Mouse (Mus musculus) frontal cortex, postnatal 36 days (tissue): ENCODE results near the gene Defb18.
"Not testable (repeated sequence)": the region's sequence is repeated elsewhere in the genome, so short reads cannot be mapped to it uniquely, and the experiment has no call there.

Experiments used
- DNase-seq, 2 experiments: peaks; one replicate each; pipeline ENCODE4 v3.0.0; 2022; ENCODE audit warnings: low spot score in 2 of 2

Defb18 gene

DNA sequence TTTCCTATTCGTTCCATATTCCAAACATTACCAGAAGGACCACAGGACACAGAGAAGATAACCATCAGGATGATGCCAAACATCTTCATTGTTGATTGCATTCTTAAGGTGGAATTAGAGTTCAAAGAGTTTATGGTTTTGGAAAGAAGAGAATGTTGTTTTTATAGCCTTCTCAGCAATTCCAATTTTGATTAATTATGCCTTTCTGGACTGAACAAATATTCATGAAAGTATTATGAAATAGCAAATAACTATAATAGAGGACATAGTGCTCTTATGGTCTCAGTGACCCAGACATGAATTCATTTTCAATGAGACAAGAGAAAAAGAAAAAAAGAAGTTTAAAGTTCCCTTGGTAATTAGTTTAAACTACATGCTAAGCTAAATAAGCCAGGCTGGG is at the start of gene Defb18:
Defb18 (minus strand) TSS at position 101 of the 400 bp plus-strand sequence.
- no peak for DNase-seq

DNA sequence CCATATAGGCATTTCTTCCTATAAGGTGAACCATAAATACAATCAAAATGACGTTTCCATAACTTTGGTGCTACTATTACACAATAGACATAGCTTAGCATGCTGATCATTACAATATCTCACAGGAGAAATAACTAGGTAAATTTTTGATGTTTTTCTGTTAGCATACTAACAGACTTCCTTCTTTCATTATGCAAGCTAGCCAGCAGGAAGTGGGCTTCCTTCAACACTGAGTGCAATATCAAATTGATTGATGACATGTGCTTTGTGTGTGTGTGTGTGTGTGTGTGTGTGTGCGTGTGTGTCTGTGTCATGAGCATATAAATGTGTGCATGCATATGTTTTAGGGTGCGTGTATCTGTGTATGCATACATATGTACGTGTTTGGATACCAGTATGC is 33.9 kb upstream of the Defb18 start:
- DNase-seq: no peak

DNA sequence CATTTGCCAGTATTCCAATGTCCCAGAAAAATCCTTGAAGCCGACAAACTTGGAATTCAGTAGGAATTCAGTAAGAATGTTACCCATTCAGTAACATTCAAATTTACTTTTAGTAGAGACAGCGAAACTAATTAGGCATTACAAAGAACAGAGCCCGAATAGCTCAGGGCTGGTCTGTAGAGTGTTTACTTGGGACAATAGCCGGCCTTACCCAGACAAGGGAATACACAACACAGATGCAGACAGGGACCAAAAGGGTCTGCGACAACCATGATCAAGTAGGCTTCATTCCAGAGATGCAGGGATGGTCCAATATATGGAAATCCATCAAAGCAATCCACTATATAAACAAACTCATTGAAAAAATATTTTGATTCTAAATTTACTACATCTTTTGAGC is 31.6 kb upstream of the Defb18 start:
- DNase-seq: no peak

DNA sequence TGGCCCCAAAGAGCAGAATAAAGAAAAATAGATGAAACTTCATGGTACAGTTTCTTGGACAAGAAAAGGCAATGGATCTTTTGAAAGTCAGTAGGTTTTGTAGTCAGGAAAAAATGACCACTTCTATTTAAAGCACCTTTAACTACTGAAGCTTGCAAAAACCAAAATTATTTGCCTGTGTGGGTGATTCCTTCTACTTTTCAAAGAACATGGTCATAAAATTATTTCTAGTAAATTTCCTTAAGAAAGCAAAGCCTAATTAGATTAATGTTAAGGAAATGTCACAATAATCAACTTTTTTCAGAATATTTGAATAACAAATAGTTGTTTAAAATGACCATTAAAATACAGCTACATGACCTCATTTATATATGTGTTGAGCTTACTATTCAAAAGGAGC is 27.8 kb upstream of the Defb18 start, which contains the start of gene Defb41:
Defb41 (minus strand) TSS at position 101 of the 400 bp plus-strand sequence.
- DNase-seq: no peak

DNA sequence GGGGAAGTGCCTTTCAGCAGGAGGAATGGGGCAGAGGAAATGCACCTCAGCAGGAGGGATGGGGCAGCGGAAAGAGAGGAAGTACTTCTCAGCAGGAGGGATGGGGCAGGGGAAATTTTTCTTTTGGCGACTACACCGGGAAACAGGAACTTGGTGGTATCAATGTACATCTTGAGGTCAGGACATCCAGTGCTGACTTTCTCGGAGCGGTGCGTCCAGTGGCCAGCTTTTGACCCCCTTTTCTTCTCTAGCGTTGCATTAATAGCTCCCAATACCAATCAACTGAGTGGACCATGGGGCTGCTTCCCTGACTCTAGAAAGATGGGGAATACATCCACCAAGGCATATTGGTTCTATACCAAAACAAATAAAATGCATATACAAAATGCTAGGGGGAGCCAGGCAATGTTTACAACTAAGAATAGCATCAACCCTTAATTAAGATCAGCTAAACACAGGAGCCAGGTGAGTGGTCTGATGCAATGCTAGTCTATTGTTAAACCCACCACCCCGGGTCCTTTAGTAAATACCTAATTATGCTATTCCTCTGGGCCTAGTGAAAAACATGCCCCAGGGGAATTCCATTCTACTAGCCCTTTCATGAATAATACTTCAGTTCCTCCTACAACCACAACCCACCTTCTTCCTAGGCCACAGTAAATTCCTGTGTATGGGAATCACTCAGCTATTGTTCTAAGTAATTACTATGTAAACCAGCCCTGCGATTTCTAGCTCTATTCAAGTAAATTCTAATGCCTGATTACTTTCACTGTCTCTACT is 8.7 kb upstream of the Defb18 start:
- not testable (repeated sequence) for DNase-seq

DNA sequence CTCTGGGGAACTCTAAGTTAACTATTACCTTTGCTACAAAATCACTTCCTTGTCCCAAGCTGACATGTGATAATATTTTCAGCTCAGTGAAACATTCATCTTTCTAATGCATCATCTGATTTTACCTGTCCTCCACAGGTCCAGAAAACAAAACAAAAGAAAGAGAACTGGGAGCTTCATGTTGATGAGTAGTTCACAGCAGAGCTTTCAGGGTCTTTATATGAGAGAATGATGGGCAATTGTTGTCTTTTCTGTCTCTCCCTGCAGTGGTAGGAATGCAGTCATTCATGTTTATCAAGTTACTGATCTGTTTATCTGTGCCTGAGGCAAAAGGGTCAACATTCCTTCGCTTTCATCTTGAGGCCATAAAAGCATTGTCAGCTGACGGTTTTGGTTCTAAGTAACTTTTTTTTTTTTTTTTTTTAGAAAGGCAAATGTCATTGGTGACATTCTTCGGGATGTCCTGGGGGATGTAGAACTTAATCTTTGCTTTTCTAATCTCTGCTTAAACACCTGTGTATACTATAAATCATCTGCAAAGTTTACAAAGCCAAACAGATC is 13.8 kb downstream of the Defb18 start:
- DNase-seq: no peak

DNA sequence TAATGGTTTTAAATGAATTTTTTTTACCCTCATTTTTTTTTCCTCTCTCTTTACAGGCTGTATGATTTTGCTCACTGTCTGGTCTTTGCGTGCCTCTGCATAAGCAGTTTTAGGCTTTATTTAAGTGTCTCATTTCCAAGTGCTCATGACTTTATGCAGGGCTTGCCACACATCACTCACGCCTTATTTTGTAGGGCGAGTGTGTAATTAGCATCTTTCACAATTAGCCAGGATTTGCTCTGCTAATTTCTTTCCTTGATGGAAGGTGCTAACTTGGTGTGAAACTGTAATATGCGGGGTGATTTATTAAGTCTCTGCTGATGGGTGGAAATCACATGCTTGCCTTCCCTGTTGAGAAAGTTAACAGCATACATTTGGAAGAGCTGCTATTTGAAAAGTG is 45.5 kb downstream of the Defb18 start:
- DNase-seq: no peak

DNA sequence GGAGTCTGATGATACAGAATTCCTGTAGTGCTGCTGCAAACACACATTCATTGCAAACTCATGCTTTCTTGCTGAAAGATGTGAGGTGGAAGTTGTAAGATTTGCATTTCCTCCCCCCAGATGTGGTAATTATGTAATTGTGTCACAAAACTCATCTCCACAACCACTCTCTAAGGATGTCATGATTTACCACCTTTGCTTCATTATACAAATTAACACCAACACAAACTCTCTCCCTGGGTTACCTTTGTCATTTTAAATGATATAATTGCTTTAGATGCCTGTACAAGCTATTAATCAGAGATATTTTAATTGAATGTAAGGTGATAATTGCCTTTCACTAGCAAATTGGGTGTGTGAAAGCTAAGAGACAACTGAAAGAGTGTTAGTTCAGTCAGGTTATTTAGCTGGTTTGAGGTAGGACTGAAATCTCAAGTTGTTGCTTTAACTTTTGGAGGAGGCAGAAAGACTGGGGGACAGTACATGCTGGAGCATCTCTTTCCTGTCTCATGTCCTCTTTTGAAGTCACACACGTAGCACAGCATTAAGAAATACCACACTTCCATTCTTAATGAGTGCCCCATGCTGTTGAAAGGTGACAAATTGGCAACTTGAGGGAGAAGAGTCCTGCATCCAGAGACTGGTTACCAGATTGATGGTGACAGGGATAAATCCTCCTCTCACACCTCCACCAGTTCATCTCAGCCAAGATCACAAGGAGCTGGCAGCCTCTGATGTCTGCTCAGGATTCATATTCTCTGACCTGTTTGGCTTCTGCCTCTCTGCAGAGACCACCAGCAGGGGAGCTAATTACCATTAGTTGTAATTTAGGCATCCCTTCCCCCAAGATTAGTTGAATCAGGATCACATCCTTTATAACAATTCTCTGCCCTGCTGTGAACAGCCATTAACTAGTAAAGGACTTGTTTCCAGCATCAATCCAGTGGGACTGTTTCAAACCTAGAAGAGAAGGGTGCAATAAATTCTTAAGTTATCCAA is 46.2 kb downstream of the Defb18 start:
- no peak for DNase-seq
